Mouse (Mus musculus) liver, postnatal 0 days (tissue): ENCODE measurements around the gene Fndc3a. TPM values are rescaled to one million over a fixed set of nuclear protein-coding genes. Genes with fewer than 3 reads are reported as not detected.
A peak's percentile ranks its signal among the peaks of the same experiment; 100 is the strongest.

ENCODE experiments used
- ATAC-seq: fragments of 200-750 bp; cut with Nextera tagmentation; 2 replicates; pipeline ENCODE4 v1.8.0; 2017; ENCODE audit warnings: mild to moderate bottlenecking, moderate library complexity
- DNase-seq: peaks from one replicate; pipeline ENCODE4 v3.0.0-alpha.2; 2016
- H3K27ac ChIP-seq: fragments of 300-500 bp; sonication (generic); 2 replicates; pipeline ENCODE4 v1.5.1; 2014; ENCODE audit warnings: antibody characterized with exemption, moderate library complexity, mild to moderate bottlenecking, low read depth
- H3K27me3 ChIP-seq: fragments of 300-500 bp; sonication (generic); 2 replicates; pipeline ENCODE4 v1.6.1; 2014; ENCODE audit warnings: low read length, control low read depth, mixed read lengths; ENCODE audit not compliant: insufficient read depth
- H3K36me3 ChIP-seq: fragments of 300-500 bp; sonication (generic); replicated peaks from 2 replicates; pipeline ENCODE4 v1.6.1; 2014; ENCODE audit warnings: mild to moderate bottlenecking, control low read depth, low read length, moderate library complexity, mixed read lengths; ENCODE audit not compliant: insufficient read depth
- H3K4me1 ChIP-seq: fragments of 300-500 bp; sonication (generic); 2 replicates; pipeline ENCODE4 v1.6.1; 2014; ENCODE audit warnings: antibody characterized with exemption, mild to moderate bottlenecking, control low read depth; ENCODE audit not compliant: insufficient read depth
- H3K4me2 ChIP-seq: fragments of 300-500 bp; sonication (generic); 2 replicates; pipeline ENCODE4 v1.6.1; 2014; ENCODE audit warnings: low read depth, mild to moderate bottlenecking, low read length, moderate library complexity, mixed read lengths
- H3K4me3 ChIP-seq: fragments of 300-500 bp; sonication (generic); 2 replicates; pipeline ENCODE4 v1.5.1; 2014; ENCODE audit warnings: low read depth, low read length
- H3K9ac ChIP-seq: fragments of 300-500 bp; sonication (generic); replicated peaks from 2 replicates; pipeline ENCODE4 v1.6.1; 2014; ENCODE audit warnings: mild to moderate bottlenecking, moderate library complexity
- H3K9me3 ChIP-seq: fragments of 300-500 bp; sonication (generic); 2 replicates; pipeline ENCODE4 v1.6.1; 2016; ENCODE audit warnings: mild to moderate bottlenecking, control low read depth, low read length, mixed read lengths
- CTCF ChIP-seq: sonication (generic); IDR thresholded peaks from 2 replicates; pipeline ENCODE4 v1.5.1; 2016; ENCODE audit warnings: antibody characterized with exemption, low read depth
- EP300 ChIP-seq: IDR thresholded peaks from 2 replicates; pipeline ENCODE4 v1.6.1; 2016; ENCODE audit warnings: antibody characterized with exemption, low read depth, mild to moderate bottlenecking
- WGBS: fragments of 180-500 bp; shearing (Covaris S2); extraction: QIAGEN DNeasy Blood & Tissue Kit; methylation state at CpG from one replicate; pipeline ENCODE4 v1.1.7; 2014; ENCODE audit not compliant: insufficient replicate concordance; 5-methylcytosine and 5-hydroxymethylcytosine counted together
- polyA plus RNA-seq: library from polyadenylated mRNA; unstranded; fragments of >200 nt; fragmentation: Nextera tagmentation; extraction: Ambion mirVana; gene quantifications from 2 replicates; pipeline ENCODE4 v1.2.1, GENCODE M21; 2015

Fndc3a gene
- polyA plus RNA-seq, 1 experiment from 2014 or later = 11.9 TPM

DNA sequence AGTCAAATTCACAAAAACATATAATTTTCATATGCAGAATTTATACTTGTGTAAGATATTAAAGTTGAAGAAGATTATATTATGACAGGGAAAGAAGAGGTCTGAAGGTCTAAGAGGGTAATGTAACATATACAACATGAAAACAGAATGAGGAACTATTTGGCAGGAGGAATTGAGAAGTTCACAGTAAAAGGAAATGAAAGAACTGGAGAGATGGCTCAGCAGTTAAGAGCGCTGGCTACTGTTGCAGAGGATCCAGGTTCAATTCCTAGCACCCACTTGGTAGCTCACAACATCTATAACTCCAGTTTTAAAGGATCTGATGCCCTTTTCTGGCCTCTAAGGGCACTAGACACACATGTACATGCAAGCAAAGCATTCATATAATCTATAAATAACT lies 65.2 kb downstream of the Fndc3a start:
- DNase-seq (no peak), ATAC-seq (no peak)
- Histone ChIP-seq H3K4me1 (no peaks in the 10 kb centered on the region), H3K4me3 (no peak overlapping the region), H3K4me2 (no peak overlapping the region), H3K27ac (no peak overlapping the region), H3K36me3 (peaks cover 6% of the 10 kb centered on the region; the same call in 1 of the 2 replicates), H3K9ac (no peak overlapping the region), H3K27me3 (no peaks in the 10 kb centered on the region), H3K9me3 (no peaks in the 10 kb centered on the region)
- no peak for TF ChIP-seq CTCF
- TF ChIP-seq EP300 = no peak
- 72% methylated on average over 1 of the region's 1 CpGs for WGBS

- WGBS = 81% methylated on average over 6 of the region's 6 CpGs
- Histone ChIP-seq H3K27me3 (no peaks in the 10 kb centered on the region), H3K36me3 (no peaks in the 10 kb centered on the region), H3K4me1 (no peaks in the 10 kb centered on the region), H3K27ac (no peak overlapping the region), H3K9ac (no peak overlapping the region), H3K4me3 (no peak overlapping the region), H3K9me3 (no peaks in the 10 kb centered on the region), H3K4me2 (no peak overlapping the region)
- ATAC-seq (no peak), DNase-seq (no peak)
- no peak for TF ChIP-seq CTCF
- TF ChIP-seq EP300 = no peak
Measured at GRCm38 (mm10) chr14:72638507-72638906, 71.3 kb downstream of the Fndc3a start.

GRCm38 (mm10) chr14:72633571-72633970 lies 76.2 kb downstream of the Fndc3a start:
- H3K9me3 ChIP-seq = no peaks in the 10 kb centered on the region
- DNase-seq (no peak), ATAC-seq (no peak)
- TF ChIP-seq EP300 = no peak
- no peak for TF ChIP-seq CTCF
- H3K36me3 ChIP-seq = no peaks in the 10 kb centered on the region
- H3K4me2 ChIP-seq = no peak overlapping the region
- no peaks in the 10 kb centered on the region for H3K4me1 ChIP-seq
- no peak overlapping the region for H3K27ac ChIP-seq
- WGBS = 74% methylated on average over 2 of the region's 2 CpGs
- no peak overlapping the region for H3K4me3 ChIP-seq
- H3K27me3 ChIP-seq = no peaks in the 10 kb centered on the region
- H3K9ac ChIP-seq = no peak overlapping the region

DNA sequence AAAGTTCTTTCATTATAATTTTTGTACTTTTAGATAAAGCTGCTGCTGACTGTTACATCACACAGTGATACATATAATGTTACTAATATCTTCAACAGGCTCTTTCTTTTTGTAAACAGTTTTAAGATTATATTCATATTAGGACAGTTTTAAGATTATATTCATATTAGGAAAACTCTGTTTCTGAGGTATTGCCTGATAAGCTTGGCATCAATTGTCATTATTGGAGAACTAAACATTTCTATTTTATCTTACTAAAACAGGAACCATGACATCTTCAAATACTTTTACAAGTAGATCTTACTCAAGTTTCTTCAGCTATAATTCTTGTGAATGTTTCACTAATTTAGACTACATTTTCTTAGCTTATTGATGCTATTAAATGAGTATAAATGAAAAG lies 84.4 kb downstream of the Fndc3a start:
- H3K27ac ChIP-seq = no peak overlapping the region
- H3K36me3 ChIP-seq = peaks cover 3% of the 10 kb centered on the region; the same call in 1 of the 2 replicates
- TF ChIP-seq CTCF (no peak), EP300 (no peak)
- H3K4me2 ChIP-seq = no peak overlapping the region
- H3K4me3 ChIP-seq = no peak overlapping the region
- DNase-seq = no peak
- H3K4me1 ChIP-seq = no peaks in the 10 kb centered on the region
- no peak overlapping the region for H3K9ac ChIP-seq
- H3K27me3 ChIP-seq = no peaks in the 10 kb centered on the region
- H3K9me3 ChIP-seq = 0 out of 2 replicates have a peak, but pooled peaks cover 2% of the 10 kb centered on the region
- ATAC-seq = no peak

DNA sequence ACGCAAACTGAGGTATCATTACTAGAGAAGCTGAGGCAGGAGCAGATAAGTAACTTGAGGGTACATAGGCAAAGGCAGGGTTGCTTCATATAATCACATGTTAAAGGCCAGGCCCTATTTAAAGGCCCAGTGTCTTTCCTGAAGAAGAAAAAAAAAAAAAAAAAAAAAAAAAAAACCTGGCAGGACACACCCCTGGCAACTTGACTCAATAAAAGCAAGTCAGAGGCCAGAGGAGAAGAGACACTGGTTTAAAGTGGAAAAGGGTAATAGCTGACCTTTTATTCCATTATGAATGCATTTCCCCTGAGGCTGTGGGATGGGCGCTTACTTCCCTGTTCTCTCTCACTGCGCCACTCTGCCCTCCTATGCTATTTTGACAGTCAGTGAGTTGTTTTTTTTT lies 105.7 kb downstream of the Fndc3a start:
- peak; percentile 40 for ATAC-seq
- Histone ChIP-seq H3K27me3 (no peaks in the 10 kb centered on the region), H3K4me1 (peaks cover 11% of the 10 kb centered on the region; the same call in 1 of the 2 replicates), H3K27ac (no peak overlapping the region), H3K36me3 (no peaks in the 10 kb centered on the region), H3K4me2 (no peak overlapping the region), H3K4me3 (no peak overlapping the region), H3K9ac (no peak overlapping the region), H3K9me3 (no peaks in the 10 kb centered on the region)
- WGBS = 76% methylated on average over 3 of the region's 3 CpGs
- no peak for DNase-seq
- TF ChIP-seq CTCF = no peak
- TF ChIP-seq EP300 = no peak

GRCm38 (mm10) chr14:72603194-72603521 lies 106.6 kb downstream of the Fndc3a start:
- ATAC-seq (peak; percentile 17), DNase-seq (no peak)
- H3K27ac ChIP-seq = peak overlapping the region; percentile 79
- no peak for TF ChIP-seq CTCF
- TF ChIP-seq EP300 = no peak
- peak overlapping the region; percentile 66 for H3K4me3 ChIP-seq
- no peaks in the 10 kb centered on the region for H3K27me3 ChIP-seq
- WGBS = 2% methylated on average over 8 of the region's 8 CpGs
- H3K4me2 ChIP-seq = peak overlapping the region; percentile 71
- no peaks in the 10 kb centered on the region for H3K9me3 ChIP-seq
- 0 out of 2 replicates have a peak, but pooled peaks cover 2% of the 10 kb centered on the region for H3K36me3 ChIP-seq
- H3K4me1 ChIP-seq = peaks cover 11% of the 10 kb centered on the region; the same call in 1 of the 2 replicates
- H3K9ac ChIP-seq = peak overlapping the region; percentile 63
